Mouse (Mus musculus): ENCODE measurements around the gene H2-M10.3. TPM values are rescaled to one million over a fixed set of nuclear protein-coding genes. Genes with fewer than 3 reads are reported as not detected.

The H2-M10.3 gene
- polyA plus RNA-seq (2014; fragmentation: Illumina TruSeq; extraction: RNeasy Lipid Tissue Mini Kit (QIAGEN cat#74804)), result not detected

GRCm38 (mm10) chr17:36368317-36368716, at the start of gene H2-M10.3:
Gene H2-M10.3 (minus strand): TSS chr17:36368417.

GRCm38 (mm10) chr17:36326055-36326454, 42.2 kb downstream of the H2-M10.3 start, which contains the start of gene H2-M10.1:
Gene H2-M10.1 (minus strand): TSS chr17:36326155.

Other genes with a start within 250 kb of the H2-M10.3 start
- not detected for gene Gm19684, start 246.7 kb downstream of the H2-M10.3 start, polyA plus RNA-seq (2014; fragmentation: Illumina TruSeq; extraction: RNeasy Lipid Tissue Mini Kit (QIAGEN cat#74804))
- not detected for gene Gm7030, start 239.0 kb downstream of the H2-M10.3 start, polyA plus RNA-seq (2014; fragmentation: Illumina TruSeq; extraction: RNeasy Lipid Tissue Mini Kit (QIAGEN cat#74804))
- gene Gm8909, start 199.9 kb downstream of the H2-M10.3 start, polyA plus RNA-seq (2014; fragmentation: Illumina TruSeq; extraction: RNeasy Lipid Tissue Mini Kit (QIAGEN cat#74804)), result not detected
- not detected for gene H2-T3, start 178.1 kb downstream of the H2-M10.3 start, polyA plus RNA-seq (2014; fragmentation: Illumina TruSeq; extraction: RNeasy Lipid Tissue Mini Kit (QIAGEN cat#74804))
- 5.2 TPM for gene Rpp21, start 110.3 kb downstream of the H2-M10.3 start, polyA plus RNA-seq (2014; fragmentation: Illumina TruSeq; extraction: RNeasy Lipid Tissue Mini Kit (QIAGEN cat#74804))
- gene Trim39, start 96.2 kb downstream of the H2-M10.3 start, polyA plus RNA-seq (2014; fragmentation: Illumina TruSeq; extraction: RNeasy Lipid Tissue Mini Kit (QIAGEN cat#74804)), result 11.2 TPM
- not detected for gene H2-M10.2, start 81.9 kb downstream of the H2-M10.3 start, polyA plus RNA-seq (2014; fragmentation: Illumina TruSeq; extraction: RNeasy Lipid Tissue Mini Kit (QIAGEN cat#74804))
- gene H2-M10.1, start 42.3 kb downstream of the H2-M10.3 start, polyA plus RNA-seq (2014; fragmentation: Illumina TruSeq; extraction: RNeasy Lipid Tissue Mini Kit (QIAGEN cat#74804)), result not detected
- not detected for gene H2-M10.4, start 93.9 kb upstream of the H2-M10.3 start, polyA plus RNA-seq (2014; fragmentation: Illumina TruSeq; extraction: RNeasy Lipid Tissue Mini Kit (QIAGEN cat#74804))
- gene H2-M11, start 178.7 kb upstream of the H2-M10.3 start, polyA plus RNA-seq (2014; fragmentation: Illumina TruSeq; extraction: RNeasy Lipid Tissue Mini Kit (QIAGEN cat#74804)), result not detected

Data from ovary, adult 10 weeks (tissue).